Mouse (Mus musculus) layer of hippocampus, postnatal 10 days (tissue): ENCODE results near the gene Dusp18. TPM values are rescaled to one million over a fixed set of nuclear protein-coding genes. Genes with fewer than 3 reads are reported as not detected.
"Not testable (repeated sequence)": the region's sequence is repeated elsewhere in the genome, so short reads cannot be mapped to it uniquely, and the experiment has no call there.

Experiments
- DNase-seq, 2 experiments: peaks; one replicate each; pipeline ENCODE4 v3.0.0; 2021; ENCODE audit warnings: low spot score in 2 of 2
- total RNA-seq, 2 experiments: library from RNA; stranded (reverse); gene quantifications; 2 replicates each; pipeline ENCODE4 v1.2.3; 2021

Dusp18 gene
- total RNA-seq, 2 experiments from 2014 or later = 19.8 to 22.6 TPM

DNA sequence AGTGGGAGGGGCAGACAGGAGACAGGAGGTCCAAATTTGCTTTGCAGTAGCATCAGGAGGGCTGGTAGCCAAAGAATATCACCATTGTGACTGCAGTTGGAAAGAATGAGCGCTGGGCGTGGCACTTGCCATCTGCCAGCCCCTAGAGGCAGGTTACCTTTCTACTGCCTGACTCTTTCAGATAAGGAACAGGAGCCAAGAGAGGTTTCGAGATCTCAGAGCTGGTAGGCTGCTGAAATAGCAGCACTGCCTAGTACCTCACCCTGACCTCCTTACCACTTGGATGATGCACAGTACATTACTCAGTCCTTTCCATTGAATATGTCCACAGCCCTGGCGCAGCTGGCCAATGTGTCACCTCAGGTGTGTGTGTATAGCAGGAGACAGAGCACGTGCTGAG is 7.7 kb upstream of the Dusp18 start:
- DNase-seq = no peak

DNA sequence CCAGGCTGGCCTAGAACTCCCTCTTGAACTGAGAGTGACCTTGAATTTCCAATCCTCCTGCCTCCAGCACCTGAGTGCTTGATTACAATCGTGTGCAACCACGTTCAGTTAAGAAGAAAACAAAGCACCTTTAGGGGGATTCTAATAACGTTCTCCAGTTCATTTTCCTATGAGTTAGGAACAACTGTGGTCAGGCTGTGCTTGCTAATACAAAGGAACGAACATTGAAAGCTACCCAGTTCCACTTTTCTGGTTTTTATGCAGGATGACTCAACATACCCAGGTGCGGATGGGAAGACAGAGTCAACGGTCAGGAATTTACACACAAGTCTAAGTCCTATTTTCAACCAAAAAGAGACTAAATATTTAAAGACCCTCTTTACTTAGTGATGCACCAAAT is 1.1 kb upstream of the Dusp18 start:
- no peak for DNase-seq

DNA sequence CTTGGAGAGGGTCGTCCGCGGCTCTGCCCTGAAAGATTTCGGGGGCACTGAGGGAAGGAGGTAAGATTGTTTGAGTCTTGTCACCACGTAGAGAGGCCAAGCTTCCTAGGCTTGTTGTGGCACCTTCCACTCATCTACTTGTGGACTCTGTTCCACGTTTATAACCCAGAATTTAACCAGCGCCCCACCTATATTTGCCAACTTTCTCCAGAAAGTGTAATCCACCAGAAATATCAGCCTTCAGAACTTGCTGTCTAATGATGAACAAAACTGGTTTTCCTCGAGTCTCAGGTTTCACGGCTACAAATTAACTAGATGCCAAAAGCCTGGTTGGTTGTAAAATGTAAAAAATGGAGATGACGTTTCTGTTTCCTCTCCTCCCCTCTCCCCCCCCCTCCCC is 418 bp downstream of the Dusp18 start:
- DNase-seq = no peak

DNA sequence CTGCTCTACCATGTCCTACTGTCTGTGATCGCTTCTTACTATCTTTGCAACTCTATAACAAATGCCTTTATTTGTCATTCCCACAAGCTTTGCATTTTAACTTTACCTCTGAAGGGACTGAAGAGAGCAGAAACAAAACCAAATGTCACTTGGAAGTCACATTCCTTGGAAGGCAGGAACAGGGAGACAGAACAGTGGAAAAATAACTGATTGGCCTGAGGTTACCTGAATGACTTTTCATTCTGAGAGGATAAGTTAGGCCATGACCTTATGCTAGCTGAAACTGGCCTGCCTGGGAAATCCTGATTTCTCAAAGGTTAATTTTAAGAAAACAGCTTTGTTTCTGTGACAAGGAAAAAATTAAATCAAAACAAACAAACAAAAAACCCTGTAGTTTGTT is 893 bp downstream of the Dusp18 start:
- no peak for DNase-seq

DNA sequence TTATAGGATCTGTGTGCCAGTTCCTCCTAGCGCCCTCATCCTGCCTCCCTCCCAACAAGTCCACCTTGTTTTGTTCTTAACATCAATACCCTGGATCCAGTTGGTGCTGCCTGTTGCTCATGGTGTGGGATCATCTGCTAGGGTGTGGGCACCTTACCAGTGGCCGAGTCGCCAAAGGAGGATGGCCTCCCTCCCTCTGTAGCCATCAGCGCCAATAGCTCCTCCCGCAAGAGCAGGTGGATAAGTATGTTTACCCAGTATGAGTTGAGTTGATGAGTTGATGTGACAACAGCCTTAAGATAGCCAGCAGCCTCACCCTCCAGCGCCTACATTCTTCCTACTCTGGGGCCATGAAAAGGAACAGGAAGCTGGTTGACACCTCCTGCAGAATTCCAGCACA is 5.3 kb downstream of the Dusp18 start:
- no peak for DNase-seq

DNA sequence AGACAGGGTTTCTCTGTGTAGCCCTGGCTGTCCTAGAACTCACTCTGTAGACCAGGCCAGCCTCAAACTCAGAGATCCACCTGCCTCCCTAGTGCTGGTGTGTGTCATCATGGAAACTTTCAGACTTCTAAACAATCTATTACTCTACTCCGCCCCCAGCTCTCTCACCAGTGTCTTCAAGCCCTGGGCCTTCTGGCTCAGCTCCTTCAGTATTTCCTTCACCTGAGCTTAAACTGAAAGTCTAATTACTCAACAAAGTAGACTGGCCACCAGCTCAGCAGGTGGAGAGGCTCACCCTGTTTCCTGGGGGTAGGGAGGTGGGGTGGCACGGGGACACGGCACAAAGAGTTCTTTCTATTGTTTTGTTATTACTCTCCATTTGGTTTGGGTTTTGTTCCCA is 7.5 kb downstream of the Dusp18 start:
- DNase-seq = no peak

DNA sequence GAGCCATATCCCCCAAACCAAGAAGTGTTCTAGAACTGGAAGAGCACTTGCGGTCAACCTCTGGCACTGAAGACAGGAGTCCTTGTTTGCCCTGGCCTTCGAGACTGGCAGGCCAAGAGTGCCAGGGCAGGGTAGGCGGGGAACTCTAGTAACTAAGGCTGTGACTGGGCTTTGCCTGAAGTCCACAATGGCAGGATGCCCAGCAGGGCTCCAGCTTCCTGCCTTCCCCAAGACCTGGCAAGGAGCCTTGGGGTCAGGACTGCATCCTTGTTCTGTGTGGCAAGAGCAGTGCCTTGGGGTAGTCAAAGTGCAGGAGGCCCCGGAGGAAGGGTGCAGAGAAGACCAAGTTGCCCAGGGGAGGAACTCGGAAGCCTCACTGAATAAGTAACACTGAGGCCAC is 8.0 kb downstream of the Dusp18 start:
- DNase-seq = peak; percentile 66 to 76

DNA sequence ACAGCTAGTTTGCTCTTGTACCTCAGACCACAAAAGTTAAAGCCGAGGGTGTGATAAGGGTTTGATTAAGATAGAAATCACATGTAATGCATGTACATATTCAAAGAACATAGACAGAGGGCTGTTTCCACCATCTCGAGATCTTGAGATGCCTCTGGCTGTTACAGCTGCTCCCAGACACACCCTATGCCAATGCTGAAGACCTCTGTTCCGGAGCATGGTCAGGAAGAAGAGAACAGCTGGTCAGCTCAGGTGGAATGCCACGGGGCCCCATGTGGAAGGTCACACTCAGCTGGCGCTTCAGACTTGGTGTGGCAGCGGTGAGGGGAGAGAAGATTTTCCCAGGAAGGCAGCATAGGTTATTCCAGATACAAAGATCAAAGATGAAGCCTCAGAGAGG is 9.6 kb downstream of the Dusp18 start:
- no peak for DNase-seq

DNA sequence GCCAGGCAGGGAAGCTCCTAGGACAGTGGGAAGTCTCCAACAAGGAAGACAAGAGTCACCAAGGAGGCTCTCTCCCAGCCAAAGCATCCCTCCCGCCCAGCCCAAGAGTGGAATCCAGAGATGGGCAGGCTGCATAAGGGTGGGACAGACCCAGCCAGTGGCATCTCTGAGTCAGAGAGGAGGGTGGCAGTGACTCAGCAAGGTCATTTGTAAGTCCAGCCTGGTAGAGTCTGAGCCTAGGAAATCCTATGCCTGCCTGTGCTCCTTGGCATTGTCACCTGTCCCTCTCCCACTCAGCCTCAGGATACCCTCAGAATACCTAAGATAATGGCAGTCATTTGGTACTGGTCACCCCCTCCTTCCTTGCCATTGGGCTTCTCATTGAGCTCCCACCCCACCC is 10.4 kb downstream of the Dusp18 start:
- no peak for DNase-seq

DNA sequence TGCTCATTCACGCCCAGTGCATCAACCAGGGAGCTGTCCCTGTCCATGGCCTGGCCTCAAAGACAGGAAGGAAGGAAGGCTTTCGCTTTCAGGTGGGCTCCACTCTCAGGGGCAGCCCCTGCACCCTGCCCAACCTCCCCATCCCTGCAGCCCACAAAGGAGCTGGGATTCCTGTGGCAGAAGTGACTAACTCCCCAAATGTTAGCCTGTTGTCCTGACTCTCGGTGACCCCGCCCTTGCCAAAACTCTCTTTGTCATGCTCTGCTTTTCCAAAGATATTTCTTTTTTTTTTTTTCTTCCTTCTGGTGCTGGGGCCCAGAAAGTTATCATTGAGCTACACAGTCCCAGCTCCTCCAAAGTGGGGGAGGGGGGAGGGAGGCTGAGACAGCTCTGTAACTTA is 14.2 kb downstream of the Dusp18 start:
- DNase-seq = no peak

DNA sequence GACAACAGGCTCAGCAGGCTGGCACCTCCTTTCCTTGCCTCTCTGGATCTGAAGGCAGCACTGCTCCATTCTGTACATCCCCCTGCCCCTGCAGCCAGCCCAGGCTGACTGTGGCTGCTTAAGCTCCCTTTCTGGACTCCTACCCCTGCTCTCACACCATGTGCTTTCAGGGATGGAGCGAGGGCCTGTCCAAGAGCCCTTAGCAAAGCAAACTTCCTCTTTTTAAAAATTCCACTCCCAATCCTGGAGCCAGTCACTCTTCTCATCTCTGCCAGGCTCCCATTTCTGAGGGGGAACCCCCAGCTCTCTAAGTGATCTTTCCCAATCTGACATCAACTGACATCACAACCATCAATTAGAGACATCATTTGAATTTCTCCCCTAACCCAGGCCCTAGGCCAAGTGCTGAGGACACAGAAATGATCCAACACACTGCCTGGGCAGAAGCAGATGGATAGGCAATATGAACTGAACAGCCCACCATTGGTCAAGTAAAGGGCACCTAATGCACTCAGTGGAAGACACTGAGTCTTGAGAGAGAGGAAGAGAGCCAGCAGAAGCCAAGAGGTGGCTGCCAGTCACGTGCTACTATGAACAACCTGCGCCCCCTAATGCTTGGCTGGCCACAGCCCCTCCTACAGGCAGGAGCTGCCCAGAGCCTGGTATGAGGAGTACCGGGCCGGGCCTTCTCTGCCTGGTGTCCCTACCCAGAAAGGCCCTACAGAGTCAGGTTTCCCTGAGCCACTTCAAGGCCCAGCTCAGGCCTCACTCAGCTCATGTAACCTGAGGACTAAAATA is 15.7 kb downstream of the Dusp18 start:
- DNase-seq = no peak

DNA sequence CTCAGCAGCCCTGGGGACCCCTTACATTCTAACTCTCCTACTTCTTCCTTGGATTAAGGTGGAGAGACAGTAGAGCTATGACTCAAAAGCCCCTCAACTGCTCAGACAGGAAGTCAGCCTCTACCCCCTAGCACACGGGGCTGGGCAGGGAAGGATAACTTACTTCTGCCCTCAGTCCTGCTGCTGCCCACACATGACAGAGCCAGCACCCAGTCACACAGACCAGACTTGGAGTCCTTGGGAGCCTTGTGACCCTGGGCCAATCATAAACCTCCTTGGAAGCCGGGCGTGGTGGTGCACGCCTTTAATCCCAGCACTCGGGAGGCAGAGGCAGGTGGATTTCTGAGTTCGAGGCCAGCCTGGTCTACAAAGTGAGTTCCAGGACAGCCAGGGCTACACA is 16.4 kb downstream of the Dusp18 start:
- DNase-seq = not testable (repeated sequence)

DNA sequence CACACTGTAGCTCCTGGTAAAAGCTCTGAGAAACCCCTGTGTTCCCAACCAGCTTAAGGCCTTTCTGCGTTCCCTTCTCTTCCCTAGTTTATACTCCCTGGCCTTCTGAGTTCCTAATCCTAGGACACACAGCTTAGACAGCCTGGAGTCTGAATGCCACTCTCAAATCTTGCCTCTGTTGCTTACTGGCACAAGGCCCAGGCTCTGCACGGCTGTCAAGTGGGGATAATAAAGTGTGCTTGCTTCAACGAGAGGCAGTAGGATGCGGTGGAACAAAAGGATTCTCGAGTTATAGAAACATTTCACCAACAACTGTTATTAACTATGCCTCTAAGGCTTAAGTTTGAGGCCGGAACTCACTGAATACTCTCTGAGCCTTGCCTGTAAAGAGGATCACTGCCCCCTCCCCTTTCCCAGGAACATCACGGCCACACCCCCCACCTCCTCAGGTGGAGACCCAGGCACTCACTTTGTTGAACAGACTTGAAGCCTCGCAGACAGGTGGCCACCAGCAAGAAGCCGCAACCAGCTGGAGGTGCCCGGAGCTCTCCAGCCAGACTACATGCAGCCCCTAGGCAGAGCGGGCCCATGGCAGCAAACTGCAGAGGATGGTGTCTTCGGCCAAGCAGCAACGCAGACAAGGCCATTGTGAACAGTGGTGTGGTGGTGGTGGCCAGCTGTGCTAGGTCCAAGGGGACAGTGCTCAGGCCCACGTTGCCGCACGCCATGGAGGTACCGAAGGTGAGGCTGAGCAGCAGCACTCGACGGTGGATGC is 17.2 kb downstream of the Dusp18 start:
- peak; percentile 36 to 65 for DNase-seq

DNA sequence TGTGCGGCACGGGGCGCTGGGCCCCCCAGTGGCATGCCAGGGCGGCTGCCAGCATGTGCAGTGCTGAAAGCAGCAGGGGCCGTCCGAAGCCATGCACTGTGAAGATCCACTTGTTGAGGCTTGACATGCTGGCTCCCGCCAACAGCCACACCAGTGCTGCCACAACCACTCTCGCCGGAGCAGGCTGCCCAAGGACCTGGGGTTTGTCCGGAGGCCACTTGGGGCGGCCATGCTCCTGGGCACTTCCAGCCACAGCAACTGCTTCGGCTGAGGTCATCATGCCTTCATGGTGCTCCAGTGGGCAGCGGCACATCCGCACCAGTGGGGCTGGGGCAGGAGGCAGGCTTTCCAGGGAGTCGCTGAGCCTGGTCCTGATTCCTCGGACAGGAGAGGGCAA is 17.8 kb downstream of the Dusp18 start:
- peak; percentile 45 to 58 for DNase-seq

DNA sequence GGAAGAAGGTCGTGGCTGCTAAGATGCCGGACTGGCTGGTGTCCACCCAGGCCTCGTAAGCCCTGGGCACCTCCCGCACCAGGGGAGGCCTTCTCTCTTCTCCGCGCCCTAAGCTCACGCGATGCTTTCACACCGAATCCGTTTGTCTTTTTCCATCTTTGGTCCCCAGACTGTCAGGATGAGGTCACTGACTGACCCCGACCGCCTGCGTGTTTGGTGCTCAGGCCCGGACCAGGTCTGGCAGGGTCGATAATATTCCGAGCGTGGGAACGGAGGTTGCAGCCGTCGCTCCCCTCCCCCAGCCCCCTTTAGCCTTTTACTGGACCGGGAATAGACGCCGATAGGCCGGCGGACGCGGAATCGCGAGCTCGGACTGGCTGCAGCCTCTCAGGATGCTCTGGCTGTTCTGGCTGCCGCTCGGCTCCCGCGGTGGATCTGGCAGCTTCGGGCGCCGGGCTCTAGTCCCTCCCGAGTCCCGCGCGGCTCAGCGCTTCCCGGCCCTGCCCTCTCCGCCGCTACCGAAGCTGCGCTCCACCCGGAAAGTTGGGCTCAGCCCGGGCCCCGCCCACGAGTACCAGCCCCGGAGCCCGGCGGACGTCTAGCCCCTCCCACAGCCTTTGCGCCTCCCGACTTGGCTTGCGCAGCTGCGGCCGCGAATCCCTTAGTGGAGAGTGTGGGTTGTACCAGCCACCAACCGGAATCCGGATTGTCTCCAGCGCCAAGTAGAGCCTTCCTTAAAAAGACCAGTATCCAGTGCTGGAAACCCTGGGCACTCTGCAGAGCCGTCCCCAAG is 18.5 kb downstream of the Dusp18 start:
- DNase-seq = peak; percentile 89 to 92

DNA sequence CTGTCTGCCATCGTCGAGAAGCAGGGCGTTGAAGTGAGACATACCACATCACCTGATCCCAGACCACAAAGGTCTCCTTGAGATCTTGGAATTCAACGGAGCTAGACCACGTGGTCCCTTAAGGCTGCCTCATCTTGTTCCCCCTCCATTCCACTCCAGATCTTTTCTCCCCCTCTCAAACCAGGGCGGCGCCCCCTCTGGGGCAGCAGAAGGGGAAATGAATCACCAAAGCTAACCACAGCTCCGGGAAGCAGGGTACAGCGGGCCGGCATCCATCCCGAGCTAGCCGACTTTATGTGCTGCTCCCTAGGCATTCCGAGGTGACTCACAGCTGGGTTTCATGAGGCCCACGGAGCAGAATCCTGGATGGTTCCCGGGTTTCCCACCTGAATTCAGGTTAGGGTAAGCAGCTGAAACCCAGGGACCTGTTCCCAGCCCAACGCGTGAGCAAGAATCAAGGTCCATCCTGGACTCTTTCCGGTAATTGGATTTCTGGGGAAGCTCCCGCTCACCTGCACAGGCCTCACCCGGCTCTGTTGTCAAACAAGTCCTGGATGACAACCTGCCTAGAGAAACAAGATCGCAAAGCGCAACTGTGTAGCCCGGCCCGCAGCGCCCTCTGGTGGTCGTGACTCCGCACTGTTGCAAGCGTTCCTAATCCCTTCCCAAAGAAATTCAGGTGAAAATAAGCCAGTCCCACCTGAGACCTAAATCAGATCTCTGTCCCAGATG is 19.2 kb downstream of the Dusp18 start, which contains the start of gene Slc35e4:
Gene Slc35e4 (minus strand): TSS at position 556 of the 732 bp plus-strand sequence.
- DNase-seq = peak; percentile 88 to 91

DNA sequence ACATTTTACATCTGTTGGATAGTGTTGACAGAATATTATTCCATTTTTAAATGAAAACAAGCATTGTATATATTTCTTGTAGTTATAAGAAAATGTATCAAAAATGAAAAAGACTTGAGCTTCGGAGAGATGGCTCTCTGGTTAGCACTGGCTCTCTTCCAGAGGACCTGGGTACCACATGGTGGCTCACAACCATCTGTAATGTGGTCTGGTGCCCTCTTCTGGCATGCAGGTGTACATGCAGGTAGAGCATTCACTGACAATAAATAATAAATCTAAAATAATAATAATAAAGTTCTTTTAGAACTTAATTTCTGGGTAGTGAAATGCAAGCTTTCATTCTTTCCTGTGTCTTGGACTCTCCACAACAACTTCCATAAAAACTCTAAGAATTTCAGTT is 23.7 kb downstream of the Dusp18 start:
- DNase-seq = no peak

DNA sequence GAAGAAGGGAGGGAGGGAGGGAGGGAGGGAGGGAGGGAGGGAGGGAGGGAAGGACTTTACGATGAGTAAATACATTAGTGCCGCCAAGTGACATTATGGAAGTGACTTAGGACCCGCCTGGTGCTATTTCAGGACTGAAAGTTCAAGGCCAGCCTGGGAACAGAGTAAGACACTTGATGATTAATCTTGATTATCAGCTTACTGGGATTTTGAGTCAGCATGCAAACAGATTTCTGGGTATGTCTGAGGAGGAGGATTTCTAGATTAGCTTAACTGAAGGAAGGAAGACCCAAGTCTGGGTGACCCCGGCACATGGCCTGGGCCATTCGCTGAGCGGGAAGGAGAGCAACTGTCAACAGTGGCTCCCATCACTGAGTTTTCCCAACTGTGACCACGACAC is 25.4 kb downstream of the Dusp18 start:
- no peak for DNase-seq

DNA sequence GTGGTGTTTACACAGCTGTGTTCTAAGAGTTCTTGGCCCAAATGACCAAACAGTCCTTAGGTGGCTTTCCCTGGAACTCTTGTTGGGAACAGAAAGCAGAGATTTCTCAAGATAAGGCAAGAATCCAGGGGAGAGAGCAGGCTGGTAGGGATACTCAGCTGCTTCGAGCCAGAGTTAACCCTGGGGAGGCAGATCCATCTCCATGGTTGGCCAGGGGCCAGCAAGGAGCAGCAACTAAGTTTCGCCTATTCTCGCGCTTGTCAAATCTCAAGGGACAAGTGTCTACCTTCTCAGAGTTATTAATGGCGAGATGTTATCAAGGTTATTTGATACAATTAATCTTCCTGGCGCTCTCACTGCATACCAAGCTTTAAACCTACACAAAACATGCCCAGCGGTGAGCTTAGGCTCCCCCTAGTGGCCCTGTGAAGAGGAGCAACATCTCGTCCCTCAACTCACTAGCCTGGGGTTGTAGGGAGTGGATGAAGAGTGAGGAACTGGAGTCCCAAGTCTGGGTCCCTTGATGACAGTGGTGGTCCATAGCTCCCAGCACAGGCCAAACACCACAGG is 26.3 kb downstream of the Dusp18 start:
- DNase-seq = peak; percentile 39 to 60

DNA sequence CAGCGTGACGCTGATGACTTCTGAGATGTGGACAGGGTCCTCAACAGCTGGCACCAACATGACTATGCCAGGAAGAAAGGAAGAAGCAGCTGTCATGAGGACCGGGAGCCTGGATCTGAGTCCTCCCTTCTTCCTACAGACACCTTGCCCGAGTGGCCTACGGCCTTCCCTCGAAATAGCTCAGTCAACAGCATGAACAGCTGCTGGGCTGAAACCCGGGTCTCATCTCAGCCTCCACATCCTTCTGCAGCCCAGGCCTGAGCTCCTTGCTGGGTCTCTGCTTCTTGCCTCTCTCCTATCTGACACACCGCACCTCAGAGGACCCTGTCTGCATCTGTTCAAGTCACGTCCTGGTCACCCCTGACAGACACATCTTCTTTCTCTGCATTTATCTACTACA is 27.1 kb downstream of the Dusp18 start:
- DNase-seq = no peak

DNA sequence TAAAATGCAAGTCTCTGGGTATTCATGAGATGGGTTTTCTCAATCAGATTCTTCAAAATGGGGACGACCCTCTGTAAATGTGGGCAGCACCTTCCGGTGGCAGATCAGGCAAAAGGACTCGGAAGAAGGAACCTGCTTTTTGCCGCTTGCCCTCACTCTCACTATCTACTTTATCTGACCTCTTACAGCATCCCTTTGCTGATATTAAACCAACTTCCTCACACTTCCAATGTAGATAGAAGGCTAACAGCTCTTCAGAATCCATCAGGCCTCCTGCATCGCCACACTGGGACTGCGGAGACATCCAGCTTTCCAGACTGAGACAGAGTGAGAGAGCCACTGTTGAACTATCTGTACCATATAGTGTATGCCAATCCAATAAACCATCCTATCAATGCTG is 27.7 kb downstream of the Dusp18 start:
- no peak for DNase-seq
